Mouse (Mus musculus) E14TG2a.4 (cell line): ENCODE measurements around the gene Glipr2.

Experiments used
- CTCF ChIP-seq: conservative IDR thresholded peaks from 2 replicates; pipeline ENCODE4 v1.5.1; 2014; ENCODE audit warnings: low read length
- NANOG ChIP-seq: IDR thresholded peaks from 2 replicates; pipeline ENCODE4 v1.6.1; 2014; ENCODE audit warnings: borderline replicate concordance, low read length, mixed read lengths
- POU5F1 ChIP-seq: IDR thresholded peaks from 2 replicates; pipeline ENCODE4 v1.6.1; 2014; ENCODE audit warnings: low read length, borderline replicate concordance

DNA sequence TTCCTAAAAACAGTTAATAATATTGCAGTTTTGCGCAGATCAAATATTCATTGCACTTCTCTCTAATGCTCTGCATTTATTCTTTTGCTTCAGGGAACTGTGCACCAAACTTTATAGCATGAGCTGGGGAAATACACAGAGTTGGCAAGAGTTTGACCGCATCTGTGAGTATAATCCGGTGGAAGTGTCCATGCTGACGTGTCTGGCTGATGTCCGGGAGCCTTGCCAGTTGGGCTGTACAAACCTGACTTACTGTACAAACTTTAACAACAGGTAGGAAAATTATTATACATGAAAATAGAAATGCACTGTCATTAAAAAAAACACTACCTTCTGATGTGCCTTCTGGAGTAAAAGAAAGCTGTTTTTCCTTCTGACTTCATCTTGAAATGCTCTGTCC, 39.0 kb upstream of the Glipr2 start:
- TF ChIP-seq CTCF (no peak), NANOG (no peak), POU5F1 (no peak)
